Mouse (Mus musculus): Measurements from ENCODE around the gene Hspb7. TPM values are rescaled to one million over a fixed set of nuclear protein-coding genes. Genes with fewer than 3 reads are reported as not detected.

Hspb7 gene
- total RNA-seq, 2 experiments from 2014 or later: 1,173 to 1,191 TPM

DNA sequence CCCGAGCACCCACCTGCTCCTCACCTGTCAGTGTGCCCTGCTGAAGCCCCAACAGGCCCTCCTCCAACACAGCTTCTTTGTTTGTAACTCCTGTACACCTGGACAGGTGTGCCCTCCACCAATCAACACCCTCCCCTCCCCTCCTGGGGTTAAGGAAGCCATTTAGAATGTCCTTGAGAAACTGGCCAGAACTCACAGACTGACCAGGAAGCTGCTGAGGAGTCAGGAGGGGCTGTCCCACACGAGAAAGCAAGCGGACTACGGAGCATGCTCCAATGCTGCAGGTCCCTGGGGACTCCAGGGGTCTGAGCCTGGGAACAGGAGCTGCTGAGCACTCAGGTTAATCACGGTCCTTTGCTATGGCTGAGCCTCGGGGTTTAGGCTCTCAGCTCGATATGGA lies 4.7 kb upstream of the Hspb7 start, which contains the start of gene Clcnkb:
Clcnkb (minus strand) TSS at position 91 of the 400 bp plus-strand sequence.
- DNase-seq: no peak

DNA sequence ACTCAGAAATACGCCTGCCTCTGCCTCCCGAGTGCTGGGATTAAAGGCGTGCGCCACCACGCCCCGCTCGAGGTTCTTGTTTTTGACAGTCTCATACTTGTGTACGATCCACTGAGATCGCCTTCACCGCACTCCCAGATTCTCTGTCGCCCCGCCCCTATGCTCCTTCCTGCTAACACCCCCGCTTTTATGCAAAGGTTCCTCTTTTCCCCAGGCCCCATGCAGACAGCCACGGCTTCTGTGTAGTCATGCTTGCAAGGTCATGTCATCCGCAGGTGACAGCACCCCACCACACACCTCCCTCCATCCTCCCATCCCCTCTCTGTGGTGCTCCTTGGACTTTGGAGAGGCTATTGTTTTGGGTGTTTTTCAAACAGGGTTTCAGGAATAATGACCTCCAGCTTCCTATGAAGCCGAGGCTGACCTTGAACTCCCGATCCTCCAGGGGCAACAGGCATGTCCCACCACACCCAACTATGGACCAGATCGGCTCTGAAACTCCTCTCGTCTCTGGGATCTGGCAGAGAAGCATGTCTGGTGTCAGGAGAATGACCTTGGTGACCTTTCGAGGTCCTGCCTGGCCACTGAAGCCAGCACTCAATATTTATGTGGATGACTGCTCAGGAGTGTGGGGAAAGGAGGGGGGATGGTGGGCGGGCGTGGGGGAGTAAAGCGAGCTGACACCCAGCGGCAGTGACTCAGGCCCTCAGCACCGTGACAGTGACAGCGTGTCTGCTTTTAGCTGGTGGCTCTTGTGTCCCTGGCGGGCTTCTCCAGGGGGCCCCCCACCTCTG lies 984 bp upstream of the Hspb7 start:
- intact Hi-C loops (cut with DNase I): no loop called here
- DNase-seq: no peak

More for the DNA sequence above, 4.7 kb upstream of the Hspb7 start, which contains the start of gene Clcnkb:
- intact Hi-C loops (cut with DNase I): no loop called here

DNA sequence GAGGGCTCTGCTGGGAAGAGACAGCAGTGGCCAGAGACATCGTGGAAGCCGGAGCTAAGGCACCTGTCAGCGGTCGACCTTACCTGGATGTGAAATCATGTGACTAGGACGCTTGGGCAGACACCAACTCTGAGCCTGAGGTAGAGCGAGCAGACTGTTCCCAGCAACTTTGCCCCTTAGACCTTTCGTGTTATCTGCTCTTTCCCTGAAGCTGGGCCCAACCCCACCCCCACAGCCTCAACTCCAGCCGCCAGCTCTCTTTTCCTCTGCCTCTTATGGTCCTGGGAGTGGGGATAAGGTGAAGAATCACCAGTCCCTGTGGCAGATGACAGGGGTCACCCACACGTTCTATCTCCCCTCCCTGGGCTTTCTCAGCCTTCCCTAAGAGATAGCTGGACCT lies 307 bp downstream of the Hspb7 start:
- DNase-seq: no peak
- intact Hi-C loops (cut with DNase I): no loop called here

DNA sequence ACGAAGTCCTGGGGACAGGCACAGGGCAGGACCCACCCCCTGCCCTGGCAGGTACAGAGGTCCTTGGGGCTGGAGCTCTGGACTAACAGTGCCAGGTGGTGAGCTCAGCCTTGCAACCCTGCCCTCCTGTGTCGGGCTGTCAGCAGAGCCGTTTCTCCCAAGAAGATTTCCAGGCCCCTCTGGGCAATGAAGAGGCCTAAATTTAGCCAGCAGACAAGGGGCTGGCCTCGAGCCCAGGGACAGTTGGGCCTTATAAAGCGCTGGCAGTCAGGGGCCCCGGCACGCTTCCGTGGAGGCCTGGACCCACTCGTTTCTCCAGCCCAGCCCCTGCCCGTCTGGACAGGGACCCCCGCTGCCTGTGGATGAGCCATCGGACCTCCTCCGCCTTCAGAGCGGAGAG lies 844 bp downstream of the Hspb7 start:
- peak; percentile 82 to 85 for DNase-seq
- intact Hi-C loops (cut with DNase I): no loop called here

DNA sequence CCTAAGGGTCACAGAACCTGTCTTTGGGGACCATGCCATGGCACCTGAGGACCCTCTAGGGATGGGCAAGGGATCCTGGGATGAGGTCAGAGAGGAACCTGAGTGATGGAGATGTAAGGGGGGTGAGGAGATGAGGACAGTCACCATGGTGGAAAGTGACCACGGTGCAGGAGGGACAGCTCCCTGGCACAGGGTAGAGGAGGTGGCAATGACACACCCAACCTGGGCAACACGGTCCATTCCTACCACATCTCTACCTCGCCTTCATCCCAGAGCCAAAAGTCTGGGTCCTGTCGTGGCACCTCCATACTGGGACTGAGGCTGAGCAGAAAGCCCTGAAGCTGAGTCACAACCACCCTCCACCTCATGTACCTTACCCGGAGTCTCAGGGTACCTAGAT lies 2.3 kb downstream of the Hspb7 start:
- no peak for DNase-seq
- intact Hi-C loops (cut with DNase I): no loop called here

DNA sequence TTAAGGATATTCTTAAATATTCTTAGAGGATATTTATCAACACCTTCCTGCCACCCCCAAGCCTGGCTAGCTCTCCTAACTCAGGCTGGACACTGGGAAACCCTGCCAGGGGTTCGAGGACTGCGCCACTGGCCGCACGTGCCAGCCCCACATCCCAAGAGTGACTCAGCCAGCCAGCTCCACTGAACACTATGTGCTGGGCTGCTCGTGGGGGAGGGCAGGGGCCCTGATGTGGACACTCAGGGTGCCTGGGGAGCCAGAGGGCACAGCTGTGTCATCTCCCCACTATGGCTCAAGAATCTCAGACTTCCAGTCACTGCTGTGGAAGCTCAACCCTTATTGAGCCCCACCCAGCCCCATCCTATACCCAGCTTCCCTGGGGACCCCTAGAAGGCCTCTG lies 2.7 kb downstream of the Hspb7 start:
- intact Hi-C loops (cut with DNase I): no loop called here

DNA sequence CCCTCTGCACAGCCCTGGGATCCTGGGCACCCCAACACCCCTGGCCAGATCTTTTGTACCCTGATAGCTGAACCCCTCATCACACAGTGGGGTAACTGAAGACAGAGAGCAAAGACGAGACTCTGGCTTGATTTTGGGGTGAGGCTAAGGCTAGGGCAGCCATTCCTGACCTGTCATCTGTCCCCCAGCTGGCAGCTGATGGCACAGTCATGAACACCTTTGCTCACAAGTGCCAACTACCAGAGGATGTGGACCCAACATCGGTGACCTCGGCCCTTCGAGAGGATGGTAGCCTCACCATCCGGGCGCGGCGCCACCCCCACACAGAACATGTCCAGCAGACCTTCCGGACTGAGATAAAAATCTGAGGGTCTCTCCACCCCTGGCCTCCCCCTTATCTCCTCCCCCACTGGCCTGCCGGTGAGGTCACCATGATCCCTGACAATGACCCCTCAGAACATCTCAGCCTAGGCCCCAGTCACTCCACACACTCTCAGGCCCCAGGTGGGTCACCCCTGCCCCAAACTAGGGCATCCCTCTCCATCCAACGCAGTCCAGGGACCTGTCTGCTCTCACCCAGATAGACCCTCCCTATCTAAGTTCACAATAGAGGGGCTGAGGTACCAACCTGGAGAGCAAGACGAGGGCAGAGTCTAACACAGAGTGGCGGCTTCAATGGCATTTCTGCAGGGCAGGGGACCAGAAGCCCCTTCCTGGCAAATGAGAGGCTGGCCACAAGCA lies 3.3 kb downstream of the Hspb7 start:
- intact Hi-C loops (cut with DNase I): no loop called here
- DNase-seq: no peak

More for the DNA sequence above, 2.7 kb downstream of the Hspb7 start:
- peak; percentile 49 to 63 for DNase-seq

DNA sequence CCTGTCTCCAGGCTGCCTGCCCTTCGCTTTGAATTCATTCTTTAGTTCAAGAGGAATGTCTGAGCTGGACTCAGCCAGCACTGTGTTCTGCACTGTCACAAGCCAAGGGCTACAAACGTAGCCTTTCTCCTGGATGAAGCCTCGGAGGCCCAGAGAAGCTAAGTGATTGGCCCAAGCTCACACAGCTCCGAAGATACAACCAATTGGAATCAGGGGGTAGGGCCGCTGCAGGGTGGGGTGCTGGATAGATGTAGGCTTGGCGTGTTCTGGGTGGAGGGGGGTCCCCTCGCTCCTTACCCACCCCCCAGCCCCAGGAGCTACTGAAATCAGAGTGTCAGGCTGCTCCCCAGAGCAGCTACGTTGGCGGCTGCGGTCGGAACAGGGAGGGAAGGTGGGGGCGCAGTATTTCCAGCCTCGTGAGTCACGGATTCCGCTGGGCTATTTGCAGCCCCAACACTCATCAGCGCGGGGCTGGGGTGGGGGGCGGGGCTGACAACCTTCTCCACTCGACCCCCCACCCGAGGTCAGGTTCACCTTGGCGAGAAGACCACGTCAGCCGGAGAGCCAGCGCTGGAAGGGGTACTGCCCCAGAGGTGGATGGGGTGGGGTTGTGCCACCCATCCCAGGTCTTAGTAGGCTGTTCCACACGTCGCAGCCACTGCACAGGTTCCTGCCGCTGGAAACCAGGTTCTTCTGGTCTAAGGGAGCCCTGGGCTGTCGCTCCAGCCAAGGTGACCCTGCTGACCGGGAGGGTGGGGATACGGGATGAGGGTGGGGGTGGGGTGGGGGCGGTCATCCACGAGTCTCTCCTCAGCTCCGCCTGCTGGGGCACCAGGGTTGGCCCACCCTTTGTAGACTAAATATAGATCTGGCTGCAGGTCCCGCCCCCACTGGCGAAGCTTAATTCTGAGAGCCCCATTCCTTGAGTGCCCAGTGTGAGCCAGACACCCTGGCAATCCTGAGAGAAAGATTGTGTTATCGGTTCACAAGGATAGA lies 5.2 kb downstream of the Hspb7 start:
- DNase-seq: peak; percentile 58 to 74
- intact Hi-C loops (cut with DNase I): no loop called here

DNA sequence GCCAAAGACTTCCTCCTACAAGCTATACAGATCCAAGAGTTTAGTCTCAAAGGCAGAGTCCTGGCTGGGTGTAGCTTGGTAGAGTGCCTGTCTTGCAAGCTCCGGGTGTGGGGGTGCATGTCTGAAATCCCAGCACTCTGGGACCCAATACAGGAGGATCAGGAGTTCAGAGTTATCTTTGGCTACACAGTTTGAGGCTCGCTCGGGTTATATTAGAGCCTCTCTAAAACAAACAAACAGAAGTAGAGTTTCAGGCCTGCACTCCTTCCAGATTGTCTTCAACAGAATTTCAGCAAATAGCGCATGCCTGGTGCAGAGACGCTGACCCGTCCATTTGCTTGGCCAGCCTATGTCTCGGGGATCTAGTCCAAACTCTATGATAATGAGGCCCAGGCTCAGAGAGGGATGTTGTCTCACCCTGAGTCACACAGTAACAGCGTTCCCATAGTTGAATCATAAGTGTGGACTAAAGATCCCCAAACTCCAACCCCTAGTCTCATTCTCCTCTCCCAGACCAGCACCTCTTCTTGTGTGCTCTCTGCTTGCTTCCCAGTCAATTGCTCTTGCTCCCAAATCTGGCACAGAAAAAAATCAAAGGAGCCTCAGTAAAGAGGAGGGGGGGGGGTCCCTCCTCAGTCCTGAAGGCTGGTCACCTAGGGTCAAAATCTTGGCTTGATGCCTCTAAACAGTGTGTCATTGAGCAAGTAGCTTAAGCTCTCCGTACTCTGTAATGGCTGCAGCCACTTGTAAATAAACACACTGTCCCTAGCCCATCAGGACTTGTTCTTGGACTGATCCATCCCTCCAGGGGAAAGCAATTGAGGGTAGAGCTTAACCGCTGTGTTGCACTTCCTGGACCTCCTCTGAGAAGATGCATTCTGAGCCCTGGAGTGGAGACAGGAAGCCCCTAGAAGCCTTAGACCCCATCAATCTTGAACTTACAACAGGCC lies 6.5 kb downstream of the Hspb7 start:
- DNase-seq: no peak
- intact Hi-C loops (cut with DNase I): no loop called here

DNA sequence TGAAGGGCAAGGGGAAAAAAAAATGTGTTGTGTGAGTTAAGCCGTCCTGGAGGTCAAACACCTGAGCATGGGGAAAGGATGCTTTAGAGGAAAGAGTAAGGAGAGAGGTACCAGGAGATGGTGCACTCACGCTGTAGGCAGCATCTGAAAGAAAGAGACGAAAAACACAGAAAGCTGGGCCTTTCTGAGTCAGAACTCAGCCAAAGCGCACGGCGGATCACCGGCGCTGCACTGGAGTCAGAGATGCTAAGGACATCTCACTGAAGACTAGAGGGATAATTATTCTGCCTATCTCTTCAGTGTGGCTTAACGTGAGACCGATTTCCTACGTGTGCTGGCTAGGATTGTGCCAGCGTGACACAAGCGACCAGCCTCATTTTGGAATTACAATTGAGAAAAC lies 7.3 kb downstream of the Hspb7 start:
- intact Hi-C loops (cut with DNase I): no loop called here
- no peak for DNase-seq

DNA sequence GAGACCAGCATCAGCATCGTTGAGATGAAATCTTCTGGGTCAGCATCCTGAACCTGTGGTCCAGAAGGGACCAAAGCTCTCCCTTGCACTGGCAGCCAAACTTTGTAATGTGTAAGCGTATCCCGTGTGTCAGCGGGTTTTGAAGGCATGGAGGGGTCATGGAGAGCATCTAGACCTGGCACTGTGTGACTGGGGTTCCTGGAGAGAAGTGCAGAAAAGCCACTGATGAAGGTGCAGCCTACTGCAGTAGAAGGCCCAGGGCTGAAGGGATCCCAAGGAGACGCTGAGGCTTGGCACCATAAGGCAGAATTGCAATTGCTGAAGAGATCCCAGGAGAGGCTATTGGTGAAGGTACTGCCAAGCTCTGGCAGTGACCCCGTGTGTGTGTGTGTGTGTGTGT lies 8.8 kb downstream of the Hspb7 start:
- intact Hi-C loops (cut with DNase I): no loop called here
- DNase-seq: no peak

DNA sequence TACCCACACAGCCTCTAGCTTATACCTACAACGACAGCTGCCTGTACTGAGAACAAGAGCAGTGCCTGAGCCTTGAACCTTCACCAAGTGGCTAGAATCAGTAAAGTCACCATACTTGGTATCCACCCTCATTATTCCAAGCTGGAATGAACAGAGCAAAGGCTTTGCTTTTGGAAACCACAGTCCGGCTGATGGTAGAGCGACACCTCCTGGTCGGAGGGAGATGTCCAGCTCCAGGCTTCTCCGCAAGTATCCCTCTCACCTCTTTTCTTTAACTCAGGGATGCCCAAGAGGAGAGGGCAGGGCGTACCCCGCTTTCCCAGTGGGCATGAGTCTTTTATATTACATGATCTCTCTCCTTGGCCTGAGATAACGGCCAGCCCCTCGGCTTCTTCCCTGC lies 9.3 kb downstream of the Hspb7 start:
- DNase-seq: peak; percentile 36 to 49
- intact Hi-C loops (cut with DNase I): loop anchor here (1.0 to 5.0 kb wide), 2 partner anchors 27 to 72 kb away; no protein-coding TSS in a partner anchor

DNA sequence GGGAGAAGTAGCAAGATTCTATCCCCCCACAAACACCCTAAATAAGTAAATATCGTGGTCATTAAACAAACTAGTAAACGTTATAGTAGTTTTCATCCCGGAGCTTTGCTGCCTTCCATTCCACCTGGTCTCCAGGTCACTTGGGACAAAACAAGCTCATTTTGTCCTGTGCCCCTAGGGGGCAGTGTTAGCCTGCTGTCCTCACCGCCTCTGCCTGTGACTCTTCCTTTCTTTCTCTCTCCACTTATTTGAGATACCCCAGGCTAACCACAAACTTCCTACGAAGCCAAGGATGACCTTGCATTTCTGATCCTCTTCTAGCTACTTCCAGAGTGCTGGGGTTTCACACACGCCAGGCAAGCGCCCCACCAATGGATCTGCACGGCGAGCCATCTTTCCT lies 10.4 kb downstream of the Hspb7 start:
- intact Hi-C loops (cut with DNase I): loop anchor here (1.0 to 5.0 kb wide), 4 partner anchors 28 to 144 kb away; no protein-coding TSS in a partner anchor
- DNase-seq: peak; percentile 79

DNA sequence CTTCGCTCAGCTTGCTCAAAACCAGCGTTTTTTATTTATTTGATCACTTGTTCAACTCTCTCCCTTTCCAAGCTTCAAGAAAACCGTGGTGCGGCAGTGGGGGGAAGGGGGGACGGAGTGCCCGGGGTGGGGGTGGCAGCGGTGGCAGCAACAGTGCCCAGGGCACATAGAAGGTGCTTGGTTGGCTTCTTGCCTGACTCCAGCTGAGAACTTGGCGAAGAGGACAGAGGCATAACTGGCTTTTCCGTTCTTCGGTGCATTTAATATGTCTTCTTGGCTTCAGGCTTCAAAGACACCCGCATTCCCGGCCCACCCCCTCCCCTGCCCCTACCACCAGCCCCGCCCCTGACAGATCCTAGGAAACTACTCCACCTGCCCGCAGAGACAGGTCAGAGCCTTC lies 12.1 kb downstream of the Hspb7 start:
- intact Hi-C loops (cut with DNase I): loop anchor here (5.0 kb wide), 1 partner anchor 70 kb away; no protein-coding TSS in a partner anchor

DNA sequence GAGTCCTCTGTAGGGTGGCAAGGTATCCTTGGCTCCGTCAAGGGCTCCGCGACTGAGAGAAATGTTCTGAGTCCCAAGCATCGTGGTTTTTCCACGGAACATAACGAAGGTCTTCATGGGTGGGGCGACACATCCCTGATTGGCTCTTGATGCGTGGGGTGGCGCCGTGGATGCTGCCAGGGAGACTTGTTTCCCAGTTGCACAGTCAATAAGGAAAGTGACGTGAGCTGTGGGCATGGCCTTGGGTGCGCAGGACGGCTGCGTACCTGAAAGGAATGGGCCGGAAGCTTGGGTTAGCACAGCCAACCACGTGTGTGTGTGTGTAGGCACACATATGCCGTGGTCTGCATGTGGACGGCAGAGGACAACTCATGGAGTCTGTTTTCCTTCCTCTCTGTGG lies 12.6 kb downstream of the Hspb7 start:
- DNase-seq: no peak
- intact Hi-C loops (cut with DNase I): loop anchor here (5.0 kb wide), 1 partner anchor 69 kb away; no protein-coding TSS in a partner anchor

More for the DNA sequence above, 12.1 kb downstream of the Hspb7 start:
- DNase-seq: no peak

DNA sequence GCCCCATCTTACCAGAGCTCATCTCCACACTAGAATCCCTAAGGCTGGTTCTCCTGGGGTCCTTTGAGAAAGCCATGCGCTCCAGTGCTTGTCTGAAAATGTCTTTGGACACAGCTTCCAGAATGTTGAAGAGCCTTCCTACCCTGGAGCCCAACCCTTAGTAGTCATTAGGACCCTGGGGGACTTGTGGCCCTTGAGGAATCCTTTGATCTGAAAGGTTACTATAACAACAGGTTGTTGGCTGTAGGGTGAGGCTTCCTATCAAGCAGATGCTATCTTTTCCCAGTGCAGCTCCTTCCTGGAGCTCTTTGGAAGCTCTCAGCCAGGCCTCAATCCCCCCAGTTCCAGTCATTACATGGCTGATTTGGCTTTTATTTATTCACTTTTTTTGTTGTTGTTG lies 15.4 kb downstream of the Hspb7 start, which contains the start of gene Srarp:
Srarp (minus strand) TSS at position 132 of the 400 bp plus-strand sequence.
- intact Hi-C loops (cut with DNase I): no loop called here
- DNase-seq: no peak

DNA sequence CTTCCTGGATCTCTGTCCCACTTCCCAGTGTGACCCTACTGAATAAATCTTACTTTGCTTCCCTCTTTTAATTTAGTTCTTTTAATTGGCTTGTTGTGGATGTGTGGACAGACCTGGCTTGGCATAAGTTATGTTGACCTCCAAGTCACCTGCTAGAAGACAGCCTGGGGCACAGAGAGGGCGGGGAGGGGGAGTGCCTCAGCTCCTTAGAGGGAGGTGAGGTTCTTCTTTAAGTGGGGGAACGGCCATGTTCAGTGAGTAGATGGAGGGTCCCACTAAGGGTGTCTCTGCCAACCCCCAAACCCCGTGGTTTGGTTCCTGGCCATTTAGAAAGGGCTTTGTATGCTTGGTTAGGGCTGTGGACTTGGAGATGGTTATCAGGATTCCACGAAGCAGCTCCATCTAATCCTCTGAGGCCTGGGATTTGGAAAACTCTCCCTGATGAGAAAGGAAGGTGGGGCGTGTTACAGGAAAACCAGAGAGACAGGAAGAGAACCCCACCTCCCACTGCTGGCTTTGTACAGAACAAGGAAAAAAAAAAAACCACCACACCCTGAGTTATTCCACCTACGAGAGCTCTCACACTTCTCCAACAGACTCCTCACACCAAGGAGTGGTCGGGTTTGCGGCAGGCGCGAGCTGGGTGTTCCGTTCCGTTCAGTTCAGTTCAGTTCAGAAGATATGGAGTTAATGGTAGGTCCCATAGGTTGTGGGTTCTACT lies 18.7 kb downstream of the Hspb7 start:
- intact Hi-C loops (cut with DNase I): no loop called here
- DNase-seq: peak in 1 of 2 experiments; percentile 38

DNA sequence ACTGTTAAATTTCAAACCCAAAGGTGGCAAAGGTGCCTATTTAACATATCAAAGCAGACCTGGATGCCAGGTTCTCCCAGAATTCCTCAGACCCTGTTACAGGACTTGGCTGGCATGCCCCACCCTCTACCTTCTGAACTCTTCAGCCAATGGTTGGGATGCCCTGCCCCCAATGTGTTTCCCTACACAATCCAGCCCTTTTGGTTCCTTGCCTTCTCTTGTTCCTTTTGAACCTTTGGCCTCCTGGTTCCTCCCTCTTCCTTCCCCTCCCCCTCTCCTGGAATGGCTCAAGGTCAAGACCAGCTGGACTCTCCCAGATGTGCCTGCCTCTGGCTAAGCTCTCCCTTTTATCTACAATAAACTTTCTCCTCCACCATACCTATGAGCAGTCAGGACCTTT lies 20.3 kb downstream of the Hspb7 start:
- intact Hi-C loops (cut with DNase I): no loop called here

More for the DNA sequence above, 20.3 kb downstream of the Hspb7 start:
- DNase-seq: no peak
